Mouse (Mus musculus) ES-E14 (cell line): ENCODE measurements at regions not wholly inside any gene's neighbourhood (a gene's known extent, or its start where the extent isn't known, plus 50 kb on each side); places are given as distances from the start of the nearest gene placed in this dataset.

Source experiments
- CHD2 ChIP-seq: IDR thresholded peaks from 2 replicates; pipeline ENCODE4 v1.6.1; 2014; ENCODE audit warnings: mild to moderate bottlenecking, low read depth, low read length, inconsistent platforms
- MAFK ChIP-seq: IDR thresholded peaks from 2 replicates; pipeline ENCODE4 v1.6.1; 2014; ENCODE audit warnings: mild to moderate bottlenecking, low read depth, low read length, inconsistent platforms; ENCODE audit not compliant: insufficient read depth
- ZC3H11A ChIP-seq: IDR thresholded peaks from 2 replicates; pipeline ENCODE4 v1.6.1; 2012; ENCODE audit warnings: low read depth, mild to moderate bottlenecking, inconsistent platforms, low read length, borderline replicate concordance
- ZNF384 ChIP-seq: IDR thresholded peaks from 2 replicates; pipeline ENCODE4 v1.6.1; 2012; ENCODE audit warnings: low read depth, low read length, inconsistent platforms

DNA sequence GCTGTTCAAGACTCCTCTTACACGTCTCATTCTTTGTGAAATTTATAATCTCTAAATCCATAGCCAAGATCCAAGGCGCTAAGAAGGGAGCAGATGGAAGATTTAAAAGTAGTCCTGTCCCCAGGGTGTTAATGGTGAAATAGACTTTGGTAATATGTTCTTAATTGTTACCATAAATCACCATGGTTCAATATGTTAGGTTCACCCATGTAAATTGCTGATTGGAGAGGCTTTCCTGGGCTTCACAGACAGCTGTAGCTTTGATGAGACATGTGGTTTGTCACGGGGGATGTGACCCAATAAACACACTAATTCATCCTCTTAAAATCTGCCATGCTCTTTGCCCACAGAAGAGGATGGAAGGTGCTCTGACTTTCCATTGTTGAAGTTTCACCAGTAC is 338.7 kb downstream of the Nucb2 start:
- TF ChIP-seq ZC3H11A (no peak), CHD2 (no peak), ZNF384 (no peak), MAFK (no peak)
